Mouse (Mus musculus): ENCODE results near the gene Spg7. TPM values are rescaled to one million over a fixed set of nuclear protein-coding genes. Genes with fewer than 3 reads are reported as not detected.
A peak's percentile ranks its signal among the peaks of the same experiment; 100 is the strongest.

The Spg7 gene
- polyA plus RNA-seq, 1 experiment from 2014 or later, result 49.6 TPM

DNA sequence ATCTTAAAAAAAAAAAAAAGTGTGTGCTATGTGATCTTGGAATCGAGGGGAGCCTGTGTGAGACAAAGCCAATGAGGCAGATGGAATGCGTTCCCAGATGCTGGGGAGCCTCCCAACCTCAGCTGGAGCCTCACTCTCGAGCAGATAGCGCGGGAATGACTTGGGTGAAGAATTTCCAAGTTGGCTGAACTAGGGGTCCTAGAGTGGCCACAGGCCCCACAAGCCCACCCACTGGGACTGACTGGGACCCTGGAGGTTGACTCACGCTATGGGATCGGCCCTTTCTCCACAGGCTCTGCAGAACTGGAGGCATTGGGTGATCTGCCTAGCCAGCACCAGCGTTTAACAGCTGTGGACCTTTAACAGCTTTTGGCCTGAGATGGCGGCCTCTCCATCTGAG is 73.5 kb downstream of the Spg7 start:
- DNase-seq (ENCODE audit: low spot score) (no peak), ATAC-seq (replicated peaks; ENCODE audit: low FRiP score, low read depth) (no peak)
- H3K36me3 ChIP-seq (ENCODE audit: insufficient read depth, low read length), result no peaks in the 10 kb centered on the region
- no peak overlapping the region for H3K4me2 ChIP-seq (ENCODE audit: low read length)
- no peaks in the 10 kb centered on the region for H3K27me3 ChIP-seq (ENCODE audit: insufficient read depth, low read length)
- H3K4me3 ChIP-seq (replicated peaks; ENCODE audit: low read depth, low read length), result no peak overlapping the region
- H3K27ac ChIP-seq, result no peak overlapping the region
- 77% methylated on average over 9 of the region's 9 CpGs for WGBS
- no peak overlapping the region for H3K9ac ChIP-seq (ENCODE audit: low read depth, low read length)
- H3K4me1 ChIP-seq (replicated peaks; ENCODE audit: insufficient read depth, low read length), result peaks cover 15% of the 10 kb centered on the region; the same call in 1 of the 2 replicates
- TF ChIP-seq CTCF (IDR thresholded peaks at IDR 0.05; ENCODE audit: low read depth), result no peak
- H3K9me3 ChIP-seq (replicated peaks; ENCODE audit: low read length), result no peaks in the 10 kb centered on the region

DNA sequence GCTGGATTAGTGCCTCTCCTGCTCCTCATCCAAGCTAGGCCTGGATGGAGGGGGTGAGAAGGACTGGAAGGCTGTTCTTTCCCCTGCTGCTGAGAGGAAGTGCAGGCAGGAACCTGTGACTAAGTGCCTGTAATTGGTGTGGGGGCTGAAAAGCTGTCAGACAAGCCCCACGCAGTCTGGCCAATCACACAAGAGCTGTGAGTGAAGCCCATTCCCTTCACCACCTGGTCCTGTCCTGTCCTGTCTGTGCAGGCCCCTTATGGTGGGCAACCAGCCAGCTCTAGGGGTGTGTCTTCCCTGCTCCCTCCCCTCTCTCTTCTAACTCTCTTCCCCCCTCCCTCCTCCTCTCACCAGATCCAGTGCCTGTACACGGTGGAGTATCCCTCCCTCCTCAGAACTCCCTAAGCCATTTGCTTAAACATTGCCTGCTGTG is 74.9 kb downstream of the Spg7 start:
- Histone ChIP-seq H3K4me1 (replicated peaks; ENCODE audit: insufficient read depth, low read length) (peaks cover 15% of the 10 kb centered on the region; the same call in 1 of the 2 replicates), H3K4me3 (replicated peaks; ENCODE audit: low read depth, low read length) (no peak overlapping the region), H3K4me2 (ENCODE audit: low read length) (no peak overlapping the region), H3K27me3 (ENCODE audit: insufficient read depth, low read length) (no peaks in the 10 kb centered on the region), H3K9me3 (replicated peaks; ENCODE audit: low read length) (no peaks in the 10 kb centered on the region), H3K36me3 (ENCODE audit: insufficient read depth, low read length) (no peaks in the 10 kb centered on the region), H3K27ac (peak overlapping the region; percentile 65), H3K9ac (ENCODE audit: low read depth, low read length) (0 out of 2 replicates have a peak overlapping the region, but pooled peaks have one; percentile 32)
- WGBS, result 8% methylated on average over 2 of the region's 2 CpGs
- peak; percentile 92 for DNase-seq (ENCODE audit: low spot score)
- ATAC-seq (replicated peaks; ENCODE audit: low FRiP score, low read depth), result peak; percentile 82
- TF ChIP-seq CTCF (IDR thresholded peaks at IDR 0.05; ENCODE audit: low read depth), result no peak

DNA sequence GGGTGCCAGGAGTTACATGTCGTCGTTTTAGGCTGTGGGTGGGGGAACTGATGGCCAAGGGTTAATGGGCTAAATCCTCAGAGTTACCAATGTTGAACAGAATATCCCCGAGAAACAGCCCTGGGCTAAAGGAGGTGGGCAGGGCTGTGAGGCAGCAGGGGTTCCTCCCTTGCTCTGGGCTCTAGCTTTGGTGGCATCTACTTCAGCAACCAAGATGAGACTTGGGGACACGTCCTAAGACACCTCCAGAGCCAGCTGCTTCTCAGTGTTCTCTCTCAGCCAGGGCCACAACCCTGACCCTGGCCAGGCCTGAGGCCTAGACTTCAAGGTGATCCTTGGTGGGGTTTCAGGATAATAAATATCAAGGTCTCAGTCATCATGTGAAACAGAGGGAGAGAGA is 76.0 kb downstream of the Spg7 start:
- Histone ChIP-seq H3K27me3 (ENCODE audit: insufficient read depth, low read length) (no peaks in the 10 kb centered on the region), H3K9ac (ENCODE audit: low read depth, low read length) (no peak overlapping the region), H3K4me3 (replicated peaks; ENCODE audit: low read depth, low read length) (no peak overlapping the region), H3K9me3 (replicated peaks; ENCODE audit: low read length) (no peaks in the 10 kb centered on the region), H3K36me3 (ENCODE audit: insufficient read depth, low read length) (no peaks in the 10 kb centered on the region), H3K4me1 (replicated peaks; ENCODE audit: insufficient read depth, low read length) (peaks cover 15% of the 10 kb centered on the region; the same call in 1 of the 2 replicates), H3K27ac (no peak overlapping the region), H3K4me2 (ENCODE audit: low read length) (no peak overlapping the region)
- ATAC-seq (replicated peaks; ENCODE audit: low FRiP score, low read depth), result no peak
- no peak for DNase-seq (ENCODE audit: low spot score)
- no peak for TF ChIP-seq CTCF (IDR thresholded peaks at IDR 0.05; ENCODE audit: low read depth)
- WGBS, result 52% methylated on average over 4 of the region's 4 CpGs

DNA sequence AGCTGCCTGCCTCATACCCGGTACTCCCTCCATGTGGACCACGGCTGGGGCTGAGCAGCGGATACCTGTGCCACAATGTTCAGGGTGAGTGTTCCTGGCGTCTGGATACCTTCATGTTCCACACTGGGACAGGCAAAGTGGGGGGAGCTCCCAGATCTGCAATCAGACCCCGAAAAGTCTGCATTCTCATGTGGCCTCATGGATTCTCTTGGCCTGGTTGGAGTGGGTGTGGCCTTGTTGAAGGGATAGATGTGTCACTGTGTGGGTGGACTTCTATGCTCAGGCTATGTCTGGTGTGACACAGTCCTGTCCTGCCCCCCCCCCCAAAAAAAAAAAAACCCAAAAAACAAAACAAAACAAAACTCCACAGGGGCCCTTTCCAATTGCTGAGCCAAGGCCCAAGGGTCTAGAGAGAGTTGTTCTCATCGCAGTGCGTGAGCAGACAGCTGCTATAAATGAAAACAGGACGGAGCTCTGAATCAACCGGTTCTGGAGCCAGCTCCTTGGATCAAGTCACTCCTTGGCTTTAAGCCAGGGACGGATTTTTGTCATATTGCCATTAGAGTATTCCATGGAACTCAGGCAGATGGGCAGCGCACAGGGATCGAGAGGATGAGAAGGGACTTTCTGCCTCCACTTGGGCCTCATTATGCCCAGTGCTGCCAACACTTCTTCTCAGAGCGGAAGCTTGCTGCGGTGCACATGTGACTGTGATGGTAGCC is 79.2 kb downstream of the Spg7 start:
- Histone ChIP-seq H3K9ac (ENCODE audit: low read depth, low read length) (no peak overlapping the region), H3K4me1 (replicated peaks; ENCODE audit: insufficient read depth, low read length) (peaks cover 15% of the 10 kb centered on the region; the same call in 1 of the 2 replicates), H3K4me3 (replicated peaks; ENCODE audit: low read depth, low read length) (no peak overlapping the region), H3K9me3 (replicated peaks; ENCODE audit: low read length) (no peaks in the 10 kb centered on the region), H3K36me3 (ENCODE audit: insufficient read depth, low read length) (no peaks in the 10 kb centered on the region), H3K27me3 (ENCODE audit: insufficient read depth, low read length) (no peaks in the 10 kb centered on the region), H3K4me2 (ENCODE audit: low read length) (no peak overlapping the region), H3K27ac (peak overlapping the region; percentile 71)
- 66% methylated on average over 14 of the region's 14 CpGs for WGBS
- no peak for TF ChIP-seq CTCF (IDR thresholded peaks at IDR 0.05; ENCODE audit: low read depth)
- ATAC-seq (replicated peaks; ENCODE audit: low FRiP score, low read depth) (no peak), DNase-seq (ENCODE audit: low spot score) (peak; percentile 85)

DNA sequence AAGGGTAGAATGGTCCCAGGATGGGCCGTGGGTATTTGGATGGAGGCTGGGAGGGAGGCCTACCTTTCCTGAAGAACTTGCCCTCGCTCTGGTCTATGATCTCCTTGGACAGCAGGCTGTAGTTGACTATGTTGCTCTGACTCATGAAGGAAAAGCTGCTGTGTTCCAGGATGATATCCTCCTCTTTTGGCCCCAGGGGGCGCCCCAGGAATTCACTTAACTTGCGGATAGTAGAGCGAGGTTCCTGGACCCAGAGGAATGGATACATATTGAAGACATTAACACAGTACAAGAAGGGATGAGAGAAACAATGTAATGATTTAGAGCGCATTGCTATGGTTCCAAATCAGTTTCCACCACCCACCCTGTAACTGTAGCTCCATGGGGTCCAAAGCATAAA is 82.5 kb downstream of the Spg7 start:
- DNase-seq (ENCODE audit: low spot score) (peak; percentile 79), ATAC-seq (replicated peaks; ENCODE audit: low FRiP score, low read depth) (no peak)
- no peak overlapping the region for H3K27ac ChIP-seq
- TF ChIP-seq CTCF (IDR thresholded peaks at IDR 0.05; ENCODE audit: low read depth), result peak; percentile 65
- no peaks in the 10 kb centered on the region for H3K36me3 ChIP-seq (ENCODE audit: insufficient read depth, low read length)
- H3K4me2 ChIP-seq (ENCODE audit: low read length), result no peak overlapping the region
- no peak overlapping the region for H3K4me3 ChIP-seq (replicated peaks; ENCODE audit: low read depth, low read length)
- H3K9ac ChIP-seq (ENCODE audit: low read depth, low read length), result no peak overlapping the region
- no peaks in the 10 kb centered on the region for H3K9me3 ChIP-seq (replicated peaks; ENCODE audit: low read length)
- WGBS, result 59% methylated on average over 6 of the region's 6 CpGs
- no peaks in the 10 kb centered on the region; the same call in 1 of the 2 replicates for H3K4me1 ChIP-seq (replicated peaks; ENCODE audit: insufficient read depth, low read length)
- H3K27me3 ChIP-seq (ENCODE audit: insufficient read depth, low read length), result no peaks in the 10 kb centered on the region

DNA sequence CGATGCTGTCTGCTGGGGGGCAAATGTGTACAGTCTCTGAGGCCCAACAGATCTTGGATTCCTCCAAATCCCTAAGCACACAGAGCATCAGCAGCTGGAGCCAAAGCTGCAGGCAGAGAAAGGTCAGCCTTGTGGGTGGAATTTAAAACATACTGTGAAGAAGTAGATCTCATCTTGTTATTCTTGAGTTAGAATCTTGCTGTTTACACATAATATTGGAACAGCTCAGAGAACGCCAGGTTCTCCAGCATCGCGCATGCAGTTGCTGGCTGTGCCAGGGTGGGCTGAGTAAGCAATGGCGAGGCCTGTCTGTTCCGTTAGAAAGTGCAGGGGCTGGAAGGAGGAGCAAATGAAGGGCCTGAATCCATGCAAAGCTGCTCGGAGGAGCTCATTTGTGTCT is 83.6 kb downstream of the Spg7 start:
- peak; percentile 57 for DNase-seq (ENCODE audit: low spot score)
- Histone ChIP-seq H3K27ac (peak overlapping the region; percentile 25; the same call in 1 of the 2 replicates), H3K4me3 (replicated peaks; ENCODE audit: low read depth, low read length) (no peak overlapping the region), H3K9ac (ENCODE audit: low read depth, low read length) (no peak overlapping the region), H3K27me3 (ENCODE audit: insufficient read depth, low read length) (no peaks in the 10 kb centered on the region), H3K9me3 (replicated peaks; ENCODE audit: low read length) (no peaks in the 10 kb centered on the region), H3K36me3 (ENCODE audit: insufficient read depth, low read length) (no peaks in the 10 kb centered on the region), H3K4me1 (replicated peaks; ENCODE audit: insufficient read depth, low read length) (no peaks in the 10 kb centered on the region; the same call in 1 of the 2 replicates), H3K4me2 (ENCODE audit: low read length) (no peak overlapping the region)
- no peak for ATAC-seq (replicated peaks; ENCODE audit: low FRiP score, low read depth)
- WGBS, result 71% methylated on average over 7 of the region's 7 CpGs
- TF ChIP-seq CTCF (IDR thresholded peaks at IDR 0.05; ENCODE audit: low read depth), result no peak

Small RNA genes lying within 50 kb of the gene (microRNA-seq; reads per million reads assigned to microRNA genes)
- gene Mir7079 (not detected), gene Mir7080 (not detected)

Other genes with a start within 250 kb of the Spg7 start
- gene Cdh15, start 215.0 kb upstream of the Spg7 start, polyA plus RNA-seq (2015; fragmentation: Nextera tagmentation; extraction: Ambion mirVana), result 0.37 and 0.69 TPM in 2 replicates
- 44.2 and 57.9 TPM in 2 replicates for gene Ankrd11, start 20.7 kb upstream of the Spg7 start, polyA plus RNA-seq (2015; fragmentation: Nextera tagmentation; extraction: Ambion mirVana)
- 1,763 and 1,932 TPM in 2 replicates for gene Rpl13, start 39.4 kb downstream of the Spg7 start, polyA plus RNA-seq (2015; fragmentation: Nextera tagmentation; extraction: Ambion mirVana)
- 2.3 and 3.3 TPM in 2 replicates for gene Cpne7, start 54.4 kb downstream of the Spg7 start, polyA plus RNA-seq (2015; fragmentation: Nextera tagmentation; extraction: Ambion mirVana)
- gene Sult5a1, start 95.4 kb downstream of the Spg7 start, polyA plus RNA-seq (2015; fragmentation: Nextera tagmentation; extraction: Ambion mirVana), result 12.0 and 13.9 TPM in 2 replicates
- gene Dpep1, start 123.3 kb downstream of the Spg7 start, polyA plus RNA-seq (2015; fragmentation: Nextera tagmentation; extraction: Ambion mirVana), result 29.4 and 33.9 TPM in 2 replicates
- 126 and 138 TPM in 2 replicates for gene Chmp1a, start 149.8 kb downstream of the Spg7 start, polyA plus RNA-seq (2015; fragmentation: Nextera tagmentation; extraction: Ambion mirVana)
- 7.1 and 8.2 TPM in 2 replicates for gene Spata33, start 149.9 kb downstream of the Spg7 start, polyA plus RNA-seq (2015; fragmentation: Nextera tagmentation; extraction: Ambion mirVana)
- gene Cdk10, start 161.9 kb downstream of the Spg7 start, polyA plus RNA-seq (2015; fragmentation: Nextera tagmentation; extraction: Ambion mirVana), result 28.7 and 29.2 TPM in 2 replicates
- gene Spata2l, start 173.3 kb downstream of the Spg7 start, polyA plus RNA-seq (2015; fragmentation: Nextera tagmentation; extraction: Ambion mirVana), result 6.1 and 8.2 TPM in 2 replicates
- gene Zfp276, start 191.3 kb downstream of the Spg7 start, polyA plus RNA-seq (2015; fragmentation: Nextera tagmentation; extraction: Ambion mirVana), result 13.1 and 15.0 TPM in 2 replicates
- 16.5 and 17.3 TPM in 2 replicates for gene Vps9d1, start 191.4 kb downstream of the Spg7 start, polyA plus RNA-seq (2015; fragmentation: Nextera tagmentation; extraction: Ambion mirVana)

Measured in kidney, postnatal 0 days (tissue).